Mouse (Mus musculus) E14TG2a.4 (cell line): ENCODE measurements around the gene Epha6.

Experiments
- CTCF ChIP-seq: conservative IDR thresholded peaks from 2 replicates; pipeline ENCODE4 v1.5.1; 2014; ENCODE audit warnings: low read length
- NANOG ChIP-seq: IDR thresholded peaks from 2 replicates; pipeline ENCODE4 v1.6.1; 2014; ENCODE audit warnings: borderline replicate concordance, low read length, mixed read lengths
- POU5F1 ChIP-seq: IDR thresholded peaks from 2 replicates; pipeline ENCODE4 v1.6.1; 2014; ENCODE audit warnings: low read length, borderline replicate concordance

DNA sequence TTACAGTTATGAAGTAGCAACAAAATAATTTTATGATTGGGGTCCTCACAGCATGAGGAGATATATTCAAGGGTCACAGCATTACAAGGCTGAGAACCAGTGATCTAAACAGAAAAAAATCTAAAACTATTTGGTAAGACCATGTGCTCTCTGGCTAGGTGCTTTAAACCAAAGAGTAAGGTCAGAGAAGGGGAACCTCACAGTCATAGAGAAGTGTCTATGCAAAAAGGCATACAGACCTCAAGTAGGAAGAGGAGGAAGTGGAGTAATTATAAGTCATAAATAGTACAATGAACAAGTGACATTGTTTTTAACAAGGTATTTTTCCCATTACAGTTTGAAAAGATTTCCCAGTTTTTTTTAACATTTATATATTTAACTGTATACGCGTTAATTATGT, 983.8 kb downstream of the Epha6 start:
- TF ChIP-seq CTCF (no peak), POU5F1 (no peak), NANOG (no peak)
